Mouse (Mus musculus) urinary bladder, postnatal 36 days (tissue): ENCODE results near the gene Cd79b.
A peak's percentile ranks its signal among the peaks of the same experiment; 100 is the strongest.
"Not testable (repeated sequence)": the region's sequence is repeated elsewhere in the genome, so short reads cannot be mapped to it uniquely, and the experiment has no call there.

Source experiments
- DNase-seq, 2 experiments: peaks; one replicate each; pipeline ENCODE4 v3.0.0; 2022; ENCODE audit warnings: low spot score in 2 of 2, mixed read lengths in 1 of 2

Cd79b gene

GRCm38 (mm10) chr11:106314333-106314812 lies at the start of gene Cd79b:
Gene Cd79b (minus strand): TSS chr11:106314762.
- DNase-seq, result no peak

- DNase-seq, result no peak
These were observed 44.8 kb upstream of the Cd79b start for GRCm38 (mm10) chr11:106359350-106359749.

DNA sequence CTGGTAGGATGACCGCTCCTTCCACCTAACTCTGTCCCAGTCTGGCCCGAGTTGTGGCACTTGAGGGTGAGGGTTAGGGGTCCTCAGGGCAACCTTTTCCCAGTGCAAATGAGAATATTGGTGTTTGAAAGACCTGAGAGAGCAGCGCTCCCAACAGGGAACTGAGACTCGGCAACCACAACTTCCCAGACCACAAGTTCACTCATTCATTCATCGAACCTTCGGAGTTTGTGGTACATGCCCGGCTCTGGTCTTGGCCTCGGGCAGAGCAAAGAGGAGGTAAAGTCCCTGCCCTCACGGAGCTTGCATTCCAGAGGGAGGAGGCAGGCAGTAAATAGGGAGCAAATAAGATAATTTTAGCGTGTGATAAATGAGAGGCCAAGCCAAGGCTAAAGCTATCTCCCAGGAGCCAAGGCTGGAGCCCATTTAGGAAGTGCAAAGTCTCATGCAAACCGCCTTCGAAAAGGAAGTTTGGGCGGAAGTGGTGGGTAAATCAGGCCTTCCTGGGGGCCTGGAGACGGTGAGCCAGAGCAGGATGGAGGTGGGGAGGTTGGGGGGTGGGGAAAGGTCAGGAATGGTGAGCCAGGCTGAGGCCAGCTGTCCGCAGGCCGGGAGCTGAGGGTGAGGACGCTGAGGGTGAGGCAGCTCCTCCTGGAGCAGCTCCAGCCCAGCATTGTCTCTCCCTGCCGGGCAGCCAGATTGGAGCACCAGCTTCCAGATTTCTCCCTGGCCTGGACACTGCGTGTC lies 41.0 kb upstream of the Cd79b start:
- DNase-seq, result no peak

DNA sequence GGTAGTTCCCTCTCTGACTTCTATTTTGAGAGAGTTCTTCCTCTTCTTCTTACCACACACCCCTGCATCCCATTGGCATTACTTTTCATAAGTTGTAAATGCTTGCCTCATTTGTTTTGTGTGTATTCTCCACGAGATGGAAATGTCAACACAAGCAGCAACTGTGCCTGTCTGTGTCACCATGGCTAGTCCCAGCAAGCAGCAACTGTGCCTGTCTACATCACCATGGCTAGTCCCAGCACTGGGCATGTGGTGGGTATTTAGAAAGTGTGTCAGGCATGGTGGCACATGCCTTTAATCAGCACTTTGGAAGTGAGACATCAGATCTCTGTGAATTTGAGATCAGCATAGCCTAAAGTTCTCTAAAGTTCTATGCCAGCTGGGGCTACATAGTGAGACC lies 39.6 kb upstream of the Cd79b start:
- no peak for DNase-seq

- DNase-seq, result no peak
These were observed 38.6 kb upstream of the Cd79b start, which contains the start of gene Scn4a for GRCm38 (mm10) chr11:106353188-106353587. Gene Scn4a (minus strand): TSS chr11:106353288.

GRCm38 (mm10) chr11:106351941-106352340 lies 37.4 kb upstream of the Cd79b start:
- no peak for DNase-seq

DNA sequence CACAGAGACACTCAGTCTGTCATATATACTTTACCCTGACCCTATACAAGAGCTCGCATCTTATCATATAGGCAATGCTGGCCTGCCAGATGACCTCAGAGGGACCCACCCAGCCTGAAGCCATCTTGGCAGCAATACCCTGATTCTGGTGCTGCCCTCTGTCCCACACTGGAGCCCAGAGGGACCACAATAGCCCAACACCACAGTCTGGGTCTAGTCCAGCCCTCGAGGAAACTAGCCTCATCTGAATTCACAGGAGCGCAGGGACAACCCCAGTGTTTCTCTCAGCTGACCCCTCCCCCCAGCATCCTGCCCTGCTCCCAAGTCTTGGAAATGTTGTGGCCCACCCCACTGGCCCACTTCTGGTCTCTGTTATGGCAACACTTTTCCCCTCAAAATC lies 36.7 kb upstream of the Cd79b start:
- DNase-seq, result no peak

DNA sequence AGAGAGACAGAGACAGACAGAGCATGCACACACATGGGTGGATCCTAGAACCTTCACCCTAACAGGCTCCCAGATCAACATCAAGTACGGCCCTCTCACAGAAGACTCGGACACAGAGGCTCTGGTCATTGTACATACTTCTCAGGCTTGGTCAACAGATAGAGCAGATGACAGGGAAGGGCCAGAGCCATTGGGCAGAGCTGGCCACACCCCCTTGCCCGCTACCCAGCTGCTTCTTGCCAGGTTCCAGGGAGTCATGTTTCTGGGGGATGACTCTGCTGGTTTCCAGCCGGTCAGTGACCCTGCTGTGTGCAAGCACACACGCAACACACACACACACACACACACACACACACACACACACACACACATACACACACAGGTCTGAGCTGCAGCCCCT lies 36.3 kb upstream of the Cd79b start:
- DNase-seq, result no peak

- DNase-seq, result no peak
These were observed 35.2 kb upstream of the Cd79b start for GRCm38 (mm10) chr11:106349772-106350171.

- DNase-seq, result no peak
These were observed 30.3 kb upstream of the Cd79b start for GRCm38 (mm10) chr11:106344910-106345309.

DNA sequence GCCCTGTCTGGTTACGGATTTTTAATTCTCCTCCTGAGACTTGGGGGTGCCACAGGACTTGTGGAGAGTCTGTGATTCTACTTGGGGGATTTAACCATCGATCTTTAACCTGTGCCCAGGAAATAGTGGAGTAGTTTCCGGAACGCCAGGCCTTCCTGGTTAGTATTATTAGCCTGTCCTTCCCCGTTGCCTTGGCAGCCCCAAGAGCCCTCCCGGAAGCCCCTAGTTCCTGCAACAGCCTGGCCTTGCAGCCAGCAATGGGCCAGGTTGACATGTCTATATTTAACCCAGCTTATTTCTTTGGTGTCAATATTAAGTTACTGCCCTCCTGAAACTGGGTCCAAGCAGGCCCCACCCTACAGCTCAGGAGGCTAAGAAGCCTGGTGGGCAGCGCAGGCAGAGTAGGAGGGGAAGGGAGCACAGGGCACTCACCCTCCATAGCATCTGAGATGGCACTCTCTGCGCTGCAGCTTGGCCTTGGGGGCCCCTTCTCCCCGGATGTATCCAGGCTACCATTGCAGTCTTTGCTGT lies 26.5 kb upstream of the Cd79b start:
- DNase-seq, result no peak

DNA sequence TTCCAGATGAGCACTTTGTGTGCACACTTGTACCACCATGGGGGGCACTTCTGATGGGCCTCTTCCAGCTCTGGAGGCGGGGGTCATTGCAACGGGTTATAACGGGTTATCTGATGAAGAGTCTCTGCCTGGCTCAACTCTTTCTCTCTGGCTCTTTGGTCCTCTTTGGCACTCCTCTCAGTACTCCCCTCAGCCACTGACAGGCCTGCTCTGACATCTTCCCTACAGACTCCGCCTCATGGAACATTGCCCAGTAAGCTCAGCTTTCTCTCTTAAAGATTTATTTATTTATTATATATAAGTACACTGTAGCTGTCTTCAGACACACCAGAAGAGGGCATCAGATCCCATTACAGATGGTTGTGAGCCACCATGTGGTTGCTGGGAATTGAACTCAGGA lies 24.8 kb upstream of the Cd79b start:
- not testable (repeated sequence) for DNase-seq

GRCm38 (mm10) chr11:106338870-106339269 lies 24.3 kb upstream of the Cd79b start:
- DNase-seq, result no peak

DNA sequence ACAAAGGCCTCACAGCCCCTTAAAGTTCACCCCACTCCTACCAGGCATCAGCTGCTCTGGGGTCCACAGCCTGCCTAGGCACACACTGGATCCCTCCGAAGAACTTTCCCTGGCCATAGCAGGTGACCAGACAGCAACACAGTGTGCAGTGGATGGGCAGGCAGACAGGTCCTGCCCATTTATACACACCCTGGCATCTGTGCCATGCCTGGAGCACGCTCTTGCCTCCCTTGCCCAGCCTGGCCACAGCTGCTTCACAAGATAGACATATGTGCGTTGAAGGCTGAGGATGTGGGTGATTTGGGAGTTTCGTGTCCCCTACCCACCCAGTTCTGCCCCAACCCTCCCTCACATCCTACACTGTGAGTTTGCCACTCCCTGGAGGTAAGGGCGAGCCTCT lies 23.5 kb upstream of the Cd79b start:
- no peak for DNase-seq

DNA sequence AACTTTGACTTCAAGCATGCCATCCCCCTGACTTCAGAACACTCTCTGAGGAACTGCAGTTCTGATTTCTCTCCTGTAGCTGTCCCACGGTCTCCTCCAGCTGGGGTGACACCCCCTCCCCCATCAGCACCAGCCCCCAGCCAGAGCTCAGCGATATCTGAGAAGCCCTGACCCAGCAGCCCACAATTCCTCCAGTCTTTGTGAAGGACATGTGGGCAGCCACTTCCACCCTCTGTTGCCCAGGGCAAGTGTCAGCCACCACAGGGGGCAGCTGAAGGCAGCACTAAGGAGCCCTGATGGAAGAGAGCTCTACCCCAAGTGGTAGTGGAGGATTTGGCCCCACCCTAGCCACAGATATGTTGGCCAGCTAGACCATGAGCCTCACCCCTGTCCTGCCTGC lies 19.5 kb upstream of the Cd79b start:
- DNase-seq, result no peak

GRCm38 (mm10) chr11:106332458-106332857 lies 17.9 kb upstream of the Cd79b start:
- DNase-seq, result no peak

DNA sequence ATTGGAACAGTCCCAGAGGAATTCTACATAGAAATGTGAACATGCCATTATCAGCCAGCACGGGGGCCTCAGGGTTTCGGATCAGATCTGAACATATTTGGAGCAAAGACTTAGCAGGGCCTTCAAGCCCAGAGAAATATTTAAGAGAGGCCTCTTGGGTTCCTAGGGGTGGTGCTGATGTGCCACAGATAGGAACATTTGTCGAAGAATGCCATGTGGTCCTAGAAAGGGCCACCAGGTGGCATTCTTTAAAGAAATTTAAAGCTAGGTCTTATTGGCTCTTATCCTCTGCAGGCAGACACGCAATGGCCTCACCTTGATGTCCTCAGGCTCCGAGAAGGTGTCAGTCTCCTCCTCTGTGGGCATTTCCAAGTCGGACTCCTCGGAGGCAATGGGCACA lies 15.1 kb upstream of the Cd79b start:
- DNase-seq, result peak in 1 of 2 experiments; percentile 17

GRCm38 (mm10) chr11:106329128-106329527 lies 14.6 kb upstream of the Cd79b start:
- DNase-seq, result no peak

GRCm38 (mm10) chr11:106328521-106328920 lies 14.0 kb upstream of the Cd79b start:
- DNase-seq, result no peak

DNA sequence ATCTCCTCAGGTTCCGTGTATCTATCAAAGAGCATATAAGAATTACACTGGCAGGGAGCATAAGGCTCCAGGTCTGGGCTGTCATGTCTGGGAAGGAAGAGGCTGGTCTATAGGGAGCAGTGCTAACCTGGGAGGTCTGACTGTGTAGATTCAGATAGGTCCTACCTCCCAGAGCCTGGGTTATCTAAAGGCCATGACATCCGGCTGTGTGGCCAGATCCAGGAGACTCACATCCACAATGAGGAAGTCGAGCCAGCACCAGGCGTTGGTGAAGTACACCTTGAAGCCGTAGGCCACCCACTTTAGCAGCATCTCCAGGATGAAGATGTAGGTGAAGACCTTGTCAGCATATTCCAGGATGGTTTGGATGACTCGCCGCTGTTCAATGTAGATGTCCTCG lies 11.9 kb upstream of the Cd79b start:
- DNase-seq, result no peak

GRCm38 (mm10) chr11:106325566-106326206 lies 11.1 kb upstream of the Cd79b start:
- DNase-seq, result peak; percentile 49 to 59

DNA sequence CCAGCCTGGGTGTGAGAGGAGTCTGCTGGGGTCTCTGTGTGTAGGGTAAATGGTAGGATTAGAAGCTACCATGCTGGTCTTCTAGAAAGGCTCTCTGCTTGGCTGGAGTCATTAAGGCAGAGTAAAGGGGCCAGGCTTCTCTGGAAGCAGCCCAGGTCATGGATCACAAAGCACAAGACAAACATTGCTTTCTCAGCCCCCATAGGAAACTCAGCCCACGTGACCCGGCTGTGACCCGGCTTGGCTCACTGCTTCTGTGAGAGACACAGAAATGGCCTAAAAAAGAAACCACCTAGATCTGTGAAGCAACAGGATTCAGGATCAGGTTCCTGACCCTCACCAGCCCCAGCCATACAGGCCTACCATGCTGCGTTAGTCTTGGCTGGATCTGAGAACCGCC lies 10.3 kb upstream of the Cd79b start:
- no peak for DNase-seq
